Mouse (Mus musculus): ENCODE measurements around the gene Klk8.

The Klk8 gene

GRCm38 (mm10) chr7:43797333-43797769 is at the start of gene Klk8:
Gene Klk8, plus strand, starts transcription at chr7:43797577.
- WGBS = 1% methylated on average over 28 of the region's 28 CpGs

- 34% methylated on average over 1 of the region's 1 CpGs for WGBS
Measured at GRCm38 (mm10) chr7:43747788-43748187, 49.6 kb upstream of the Klk8 start.

GRCm38 (mm10) chr7:43752806-43753205 is 44.6 kb upstream of the Klk8 start:
- WGBS = 40% methylated on average over 2 of the region's 2 CpGs

GRCm38 (mm10) chr7:43766484-43766883 is 30.9 kb upstream of the Klk8 start:
- 42% methylated on average over 8 of the region's 8 CpGs for WGBS

GRCm38 (mm10) chr7:43768597-43768996 is 28.8 kb upstream of the Klk8 start, which contains the start of gene Klk12:
Gene Klk12, plus strand, starts transcription at chr7:43768897.
- 83% methylated on average over 4 of the region's 4 CpGs for WGBS

- WGBS = 89% methylated on average over 8 of the region's 8 CpGs
Measured at GRCm38 (mm10) chr7:43769636-43770035, 27.7 kb upstream of the Klk8 start.

- WGBS = 96% methylated on average over 10 of the region's 10 CpGs
Measured at GRCm38 (mm10) chr7:43770701-43771100, 26.7 kb upstream of the Klk8 start.

- 95% methylated on average over 6 of the region's 6 CpGs for WGBS
Measured at GRCm38 (mm10) chr7:43771916-43772315, 25.5 kb upstream of the Klk8 start.

GRCm38 (mm10) chr7:43772901-43773300 is 24.5 kb upstream of the Klk8 start:
- 85% methylated on average over 3 of the region's 3 CpGs for WGBS

- WGBS = 96% methylated on average over 5 of the region's 5 CpGs
Measured at GRCm38 (mm10) chr7:43774364-43774763, 23.0 kb upstream of the Klk8 start, which contains the start of gene Klk11. Gene Klk11, plus strand, starts transcription at chr7:43774604.

- WGBS = 83% methylated on average over 6 of the region's 6 CpGs
Measured at GRCm38 (mm10) chr7:43774802-43775201, 22.6 kb upstream of the Klk8 start.

GRCm38 (mm10) chr7:43775311-43776057 is 21.9 kb upstream of the Klk8 start:
- WGBS = 69% methylated on average over 7 of the region's 7 CpGs

GRCm38 (mm10) chr7:43776506-43776905 is 20.9 kb upstream of the Klk8 start:
- WGBS = 89% methylated on average over 5 of the region's 5 CpGs

- WGBS = 91% methylated on average over 12 of the region's 12 CpGs
Measured at GRCm38 (mm10) chr7:43777423-43777822, 20.0 kb upstream of the Klk8 start.

- WGBS = 95% methylated on average over 10 of the region's 10 CpGs
Measured at GRCm38 (mm10) chr7:43778176-43778970, 19.0 kb upstream of the Klk8 start.

- 35% methylated on average over 6 of the region's 6 CpGs for WGBS
Measured at GRCm38 (mm10) chr7:43780241-43780640, 17.1 kb upstream of the Klk8 start.

- WGBS = 41% methylated on average over 5 of the region's 5 CpGs
Measured at GRCm38 (mm10) chr7:43780746-43781145, 16.6 kb upstream of the Klk8 start, which contains the start of gene Klk10. Gene Klk10, plus strand, starts transcription at chr7:43781035.

GRCm38 (mm10) chr7:43781541-43781940 is 15.8 kb upstream of the Klk8 start:
- 93% methylated on average over 11 of the region's 11 CpGs for WGBS

GRCm38 (mm10) chr7:43782275-43783265 is 14.8 kb upstream of the Klk8 start:
- WGBS = 18% methylated on average over 36 of the region's 36 CpGs

- WGBS = 97% methylated on average over 1 of the region's 1 CpGs
Measured at GRCm38 (mm10) chr7:43785286-43785685, 12.1 kb upstream of the Klk8 start.

GRCm38 (mm10) chr7:43788096-43788495 is 9.3 kb upstream of the Klk8 start:
- WGBS = 48% methylated on average over 3 of the region's 3 CpGs

Data from cerebral cortex, adult 2 months (tissue).